Mouse (Mus musculus): ENCODE measurements around the gene Naglu. TPM values are rescaled to one million over a fixed set of nuclear protein-coding genes. Genes with fewer than 3 reads are reported as not detected.

The Naglu gene
- total RNA-seq, 2 experiments from 2014 or later: 9.2 to 10.8 TPM

GRCm38 (mm10) chr11:101082208-101083082, 12.6 kb downstream of the Naglu start, which contains the start of gene Coasy:
Gene Coasy, plus strand, starts transcription at chr11:101082565.
- DNase-seq (ENCODE audit: extremely low spot score in 1 of 2, low spot score in 1 of 2): peak; percentile 70 to 72

DNA sequence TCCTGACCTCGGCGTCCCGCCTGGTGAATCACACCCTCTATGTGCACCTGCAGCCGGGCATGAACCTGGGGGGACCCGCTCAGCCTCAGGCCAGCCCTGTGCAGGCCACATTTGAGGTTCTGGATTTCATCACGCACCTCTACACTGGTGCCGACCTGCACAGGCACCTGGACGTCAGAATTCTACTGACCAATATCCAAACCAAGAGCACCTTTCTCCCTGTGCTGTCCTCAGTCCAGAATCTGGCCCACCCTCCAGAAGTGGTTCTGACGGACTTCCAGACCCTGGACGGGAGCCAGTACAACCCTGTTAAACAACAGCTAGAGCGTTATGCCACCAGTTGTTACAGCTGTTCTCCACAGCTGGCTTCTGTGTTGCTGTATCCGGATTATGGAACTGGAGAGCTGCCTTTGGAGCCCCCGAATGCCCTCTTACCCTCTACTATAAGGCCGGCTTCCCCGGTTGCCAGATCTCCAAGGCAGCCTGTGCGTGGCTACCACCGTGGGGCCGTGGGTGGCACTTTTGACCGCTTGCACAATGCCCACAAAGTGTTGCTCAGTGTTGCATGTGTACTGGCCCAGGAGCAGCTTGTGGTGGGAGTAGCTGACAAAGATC, 13.4 kb downstream of the Naglu start:
- no peak for DNase-seq (ENCODE audit: extremely low spot score in 1 of 2, low spot score in 1 of 2)

DNA sequence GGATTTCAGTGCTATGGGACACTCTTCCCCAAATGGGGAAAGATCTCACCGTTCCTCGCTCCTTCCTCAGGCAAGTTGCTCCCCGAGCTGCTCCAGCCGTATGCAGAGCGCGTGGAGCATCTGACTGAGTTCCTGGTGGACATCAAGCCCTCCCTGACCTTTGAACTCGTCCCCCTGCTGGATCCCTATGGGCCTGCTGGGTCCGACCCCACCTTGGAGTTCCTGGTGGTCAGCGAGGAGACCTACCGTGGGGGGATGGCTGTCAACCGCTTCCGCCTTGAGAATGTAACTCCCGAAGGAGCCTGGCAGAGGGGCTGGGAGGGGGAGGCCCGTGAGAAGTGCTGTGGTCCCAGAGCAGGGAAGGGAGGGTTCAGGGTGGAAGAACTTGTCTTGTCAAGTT, 14.4 kb downstream of the Naglu start:
- no peak for DNase-seq (ENCODE audit: extremely low spot score in 1 of 2, low spot score in 1 of 2)

GRCm38 (mm10) chr11:101084811-101085210, 15.0 kb downstream of the Naglu start:
- no peak for DNase-seq (ENCODE audit: extremely low spot score in 1 of 2, low spot score in 1 of 2)

DNA sequence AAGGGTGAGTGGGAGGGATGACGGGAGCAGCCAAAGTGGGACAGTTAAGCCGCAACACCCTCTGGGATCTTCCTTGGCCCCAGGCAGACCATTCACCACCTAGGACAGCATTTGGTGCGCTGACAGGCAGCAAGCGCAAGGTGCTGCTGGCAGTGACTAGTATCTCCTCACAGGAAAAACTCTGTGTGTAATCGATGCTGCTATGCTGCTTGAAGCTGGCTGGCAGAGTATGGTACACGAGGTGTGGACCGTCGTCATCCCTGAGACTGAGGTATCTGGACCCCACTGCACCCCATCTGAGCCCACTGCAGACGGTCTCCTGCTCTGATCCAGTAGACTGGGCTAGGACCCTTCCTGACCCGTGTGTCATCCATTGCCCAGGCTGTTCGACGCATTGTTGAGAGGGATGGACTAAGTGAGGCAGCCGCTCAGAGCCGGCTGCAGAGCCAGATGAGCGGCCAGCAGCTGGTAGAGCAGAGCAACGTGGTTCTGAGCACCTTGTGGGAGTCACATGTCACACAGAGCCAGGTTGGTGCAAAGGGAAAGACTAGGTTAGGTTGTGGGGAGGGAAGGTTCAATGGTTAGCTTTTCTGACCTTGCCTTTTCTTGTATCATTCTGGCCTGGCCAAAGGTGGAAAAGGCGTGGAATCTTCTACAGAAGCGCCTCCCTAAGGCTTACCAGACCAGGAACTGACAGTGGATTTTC, 16.0 kb downstream of the Naglu start:
- DNase-seq (ENCODE audit: extremely low spot score in 1 of 2, low spot score in 1 of 2): no peak

GRCm38 (mm10) chr11:101086323-101086674, 16.5 kb downstream of the Naglu start:
- DNase-seq (ENCODE audit: extremely low spot score in 1 of 2, low spot score in 1 of 2): no peak

GRCm38 (mm10) chr11:101086756-101087681, 17.2 kb downstream of the Naglu start, which contains the start of gene Mlx:
Gene Mlx, plus strand, starts transcription at chr11:101087277.
- DNase-seq (ENCODE audit: extremely low spot score in 1 of 2, low spot score in 1 of 2): peak; percentile 73 to 81

GRCm38 (mm10) chr11:101087682-101088055, 17.9 kb downstream of the Naglu start:
- DNase-seq (ENCODE audit: extremely low spot score in 1 of 2, low spot score in 1 of 2): no peak

GRCm38 (mm10) chr11:101089931-101090330, 20.1 kb downstream of the Naglu start:
- no peak for DNase-seq (ENCODE audit: extremely low spot score in 1 of 2, low spot score in 1 of 2)

- DNase-seq (ENCODE audit: extremely low spot score in 1 of 2, low spot score in 1 of 2): peak in 1 of 2 experiments; percentile 32
Observed at GRCm38 (mm10) chr11:101094930-101095313, 25.1 kb downstream of the Naglu start.

GRCm38 (mm10) chr11:101095314-101096024, 25.7 kb downstream of the Naglu start, which contains the start of gene Psmc3ip:
Gene Psmc3ip, minus strand, starts transcription at chr11:101095436.
- peak; percentile 76 to 89 for DNase-seq (ENCODE audit: extremely low spot score in 1 of 2, low spot score in 1 of 2)

DNA sequence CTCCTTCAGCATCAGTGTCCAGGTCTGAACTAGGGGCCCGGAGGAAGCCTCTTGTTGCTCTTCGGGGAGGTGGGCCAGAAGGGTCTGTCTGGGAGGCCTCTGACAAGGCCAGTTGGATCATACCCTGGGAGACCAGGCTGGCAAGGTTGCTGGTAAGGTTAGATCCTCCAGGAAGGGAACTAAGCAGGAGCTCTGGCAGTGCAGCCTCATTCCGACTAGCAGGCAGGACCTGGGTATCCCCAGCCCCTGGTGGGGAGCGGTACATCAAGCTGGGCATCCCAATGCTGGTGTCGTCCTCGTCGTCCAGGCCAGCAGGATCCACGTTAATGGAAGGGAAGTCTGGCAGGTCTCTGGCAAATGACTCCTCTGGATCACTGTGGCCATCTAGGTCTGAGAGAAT, 28.4 kb downstream of the Naglu start:
- DNase-seq (ENCODE audit: extremely low spot score in 1 of 2, low spot score in 1 of 2): no peak

- no peak for DNase-seq (ENCODE audit: extremely low spot score in 1 of 2, low spot score in 1 of 2)
Observed at GRCm38 (mm10) chr11:101103011-101103410, 33.2 kb downstream of the Naglu start.

DNA sequence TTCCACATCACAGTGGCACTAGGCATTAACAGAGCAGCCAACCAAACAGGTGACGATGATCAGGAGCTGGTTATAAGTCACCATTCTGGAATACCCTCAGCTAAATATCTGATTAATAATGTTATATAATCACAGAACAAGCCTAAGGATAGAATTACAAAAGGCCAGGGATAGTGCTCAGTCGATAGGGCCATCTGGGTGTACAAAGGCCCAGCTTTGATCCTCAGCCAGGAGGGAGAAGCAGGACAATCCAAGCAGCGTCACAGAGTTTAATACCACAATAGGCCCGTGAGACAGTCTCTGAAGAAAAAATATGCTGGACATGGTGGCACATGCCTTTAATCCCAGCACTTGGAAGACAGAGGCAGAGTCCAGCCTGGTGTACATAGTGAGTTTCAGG, 39.5 kb downstream of the Naglu start:
- no peak for DNase-seq (ENCODE audit: extremely low spot score in 1 of 2, low spot score in 1 of 2)

GRCm38 (mm10) chr11:101110708-101111107, 40.9 kb downstream of the Naglu start:
- no peak for DNase-seq (ENCODE audit: extremely low spot score in 1 of 2, low spot score in 1 of 2)

DNA sequence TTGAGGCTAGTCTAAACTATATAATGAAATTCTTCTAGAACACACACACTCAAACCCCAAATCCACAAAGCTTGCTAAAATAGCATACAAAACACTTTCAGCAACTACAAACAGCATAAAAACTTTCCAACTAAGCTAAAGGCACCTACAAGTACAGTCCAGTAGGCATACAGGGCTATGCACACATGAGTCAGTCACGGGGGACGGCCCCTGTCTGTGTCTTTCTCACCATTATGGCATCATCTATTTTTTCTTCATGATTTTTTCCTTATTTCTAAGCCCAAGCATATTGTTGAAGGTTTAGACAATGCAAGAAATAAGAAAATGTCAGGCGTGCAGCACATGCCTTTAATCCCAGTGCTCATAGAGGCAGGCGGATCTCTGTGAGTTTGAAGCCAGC, 41.4 kb downstream of the Naglu start:
- no peak for DNase-seq (ENCODE audit: extremely low spot score in 1 of 2, low spot score in 1 of 2)

DNA sequence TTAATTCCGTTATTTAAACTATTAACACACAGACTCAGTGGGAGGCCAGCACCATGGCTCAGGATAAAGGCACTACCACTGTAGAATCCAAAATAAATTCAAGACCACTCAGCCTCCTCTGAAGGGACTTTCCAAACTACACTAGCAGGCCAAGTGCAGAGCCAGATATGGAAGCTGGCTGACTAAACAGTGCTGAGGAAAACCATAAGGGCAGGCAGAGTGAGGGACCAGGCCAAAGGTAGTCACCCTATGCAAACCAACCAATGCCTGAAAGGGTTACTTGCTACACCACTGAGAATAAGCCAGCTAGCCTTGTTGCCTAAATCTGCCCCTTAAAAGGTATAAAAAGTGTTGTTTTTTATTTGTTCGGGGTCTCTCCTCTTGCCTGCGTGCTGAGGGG, 42.4 kb downstream of the Naglu start:
- DNase-seq (ENCODE audit: extremely low spot score in 1 of 2, low spot score in 1 of 2): no peak

- DNase-seq (ENCODE audit: extremely low spot score in 1 of 2, low spot score in 1 of 2): no peak
Observed at GRCm38 (mm10) chr11:101115564-101115963, 45.8 kb downstream of the Naglu start.

GRCm38 (mm10) chr11:101118105-101118504, 48.3 kb downstream of the Naglu start:
- DNase-seq (ENCODE audit: extremely low spot score in 1 of 2, low spot score in 1 of 2): no peak
